Mouse (Mus musculus) MEL (cell line): ENCODE results near the gene Mdga1.

Experiments used
- CTCF ChIP-seq, 3 experiments: IDR thresholded peaks in 2 of 3; conservative IDR thresholded peaks in 1 of 3; 2 replicates each; pipeline ENCODE4 v1.5.1; 2011 to 2012; ENCODE audit warnings: low read length in 3 of 3, low read depth in 2 of 3, mild to moderate bottlenecking in 2 of 3, improper control_type of control experiment in 1 of 3, inconsistent platforms in 1 of 3, mixed read lengths in 1 of 3, moderate library complexity in 1 of 3; ENCODE audit not compliant: control insufficient read depth in 1 of 3, insufficient read depth in 1 of 3, poor library complexity in 1 of 3, severe bottlenecking in 1 of 3
- MEF2A ChIP-seq: IDR thresholded peaks from 2 replicates; pipeline ENCODE4 v1.6.1; 2014; ENCODE audit warnings: low read depth, mild to moderate bottlenecking, inconsistent platforms, low read length, improper control_type of control experiment; ENCODE audit not compliant: poor library complexity, insufficient replicate concordance, severe bottlenecking; ENCODE audit errors: extremely low read depth
- POLR2A ChIP-seq, 2 experiments: IDR thresholded peaks; 2 replicates each; pipeline ENCODE4 v1.6.1; 2011 to 2012; ENCODE audit warnings: low read length in 2 of 2, mild to moderate bottlenecking in 2 of 2, control low read depth in 1 of 2, improper control_type of control experiment in 1 of 2, low read depth in 1 of 2, moderate library complexity in 1 of 2; ENCODE audit not compliant: control insufficient read depth in 1 of 2, insufficient read depth in 1 of 2, poor library complexity in 1 of 2
- POLR2AphosphoS2 ChIP-seq: IDR thresholded peaks from 2 replicates; pipeline ENCODE4 v1.6.1; 2011; ENCODE audit warnings: low read length, improper control_type of control experiment
- SMC3 ChIP-seq: IDR thresholded peaks from 2 replicates; pipeline ENCODE4 v1.6.1; 2011; ENCODE audit warnings: low read depth, low read length, improper control_type of control experiment
- ZNF384 ChIP-seq: IDR thresholded peaks from 2 replicates; pipeline ENCODE4 v1.6.1; 2012; ENCODE audit warnings: low read depth, mild to moderate bottlenecking, inconsistent platforms, low read length, improper control_type of control experiment

GRCm38 (mm10) chr17:29954316-29954715, 15.6 kb downstream of the Mdga1 start:
- TF ChIP-seq ZNF384 (no peak), CTCF (IDR thresholded peaks at IDR 0.05 in 2 of 3, conservative IDR thresholded peaks at IDR 0.05 in 1 of 3; ENCODE audit: control insufficient read depth in 1 of 3, insufficient read depth in 1 of 3, low read depth in 2 of 3, low read length in 3 of 3, poor library complexity in 1 of 3, severe bottlenecking in 1 of 3) (no peak), POLR2A (IDR thresholded peaks at IDR 0.05; ENCODE audit: control insufficient read depth in 1 of 2, insufficient read depth in 1 of 2, low read depth in 1 of 2, low read length in 2 of 2, poor library complexity in 1 of 2) (no peak), MEF2A (no peak), POLR2AphosphoS2 (no peak), SMC3 (no peak)
